Mouse (Mus musculus): ENCODE data around the gene Exo5. TPM values are rescaled to one million over a fixed set of nuclear protein-coding genes. Genes with fewer than 3 reads are reported as not detected.

The Exo5 gene
- total and polyA plus RNA-seq, 3 experiments = 18.1 to 20.6 TPM; not detected in 1

GRCm38 (mm10) chr4:120955586-120955985 lies 30.8 kb upstream of the Exo5 start:
- TF ChIP-seq GABPA (IDR thresholded peaks at IDR 0.05; ENCODE audit: low read depth, low read length) = no peak
- TF ChIP-seq TCF12 (IDR thresholded peaks at IDR 0.05; ENCODE audit: low read depth, low read length) = no peak
- TF ChIP-seq TAL1 (IDR thresholded peaks at IDR 0.05; ENCODE audit: low read length) = no peak
- no peak for TF ChIP-seq MYC (IDR thresholded peaks at IDR 0.05; ENCODE audit: low read depth, low read length)
- TF ChIP-seq USF2 (IDR thresholded peaks at IDR 0.05; ENCODE audit: borderline replicate concordance in 1 of 2, insufficient read depth in 1 of 2, low read depth in 1 of 2, low read length in 2 of 2) = no peak
- no peak for TF ChIP-seq SMC3 (IDR thresholded peaks at IDR 0.05; ENCODE audit: low read depth, low read length)
- no peaks in the 10 kb centered on the region; the same call in 1 of the 2 replicates for H3K79me2 ChIP-seq (ENCODE audit: control insufficient read depth, insufficient read depth, low read length, poor library complexity)
- no peaks in the 10 kb centered on the region for H3K9me3 ChIP-seq (replicated peaks; ENCODE audit: insufficient read depth, low read length)
- DNase-seq (ENCODE audit: low read depth, low spot score) = no peak
- peaks cover 4 to 15% of the 10 kb centered on the region in 2 experiments for H3K4me1 ChIP-seq (ENCODE audit: control insufficient read depth in 1 of 2, insufficient read depth in 2 of 2, low read length in 2 of 2)
- H3K4me3 ChIP-seq (ENCODE audit: control insufficient read depth in 1 of 2, insufficient read depth in 1 of 2, low read depth in 2 of 2, low read length in 2 of 2) = no peak overlapping the region
- H3K27me3 ChIP-seq (ENCODE audit: control insufficient read depth in 1 of 2, insufficient read depth in 2 of 2, low read length in 2 of 2) = no peaks in the 10 kb centered on the region
- H3K27ac ChIP-seq (ENCODE audit: control insufficient read depth, low read depth, low read length) = no peak overlapping the region
- no peak overlapping the region for H3K9ac ChIP-seq (ENCODE audit: control insufficient read depth, low read depth, low read length, poor library complexity, severe bottlenecking)
- H3K36me3 ChIP-seq (ENCODE audit: control insufficient read depth in 1 of 2, insufficient read depth in 2 of 2, low read length in 2 of 2) = peaks cover 0 to 7% of the 10 kb centered on the region in 2 experiments; a peak in 2 of 4 replicates

GRCm38 (mm10) chr4:120953667-120954066 lies 28.9 kb upstream of the Exo5 start:
- DNase-seq (ENCODE audit: low read depth, low spot score) = peak; percentile 32
- Histone ChIP-seq H3K27ac (ENCODE audit: control insufficient read depth, low read depth, low read length) (no peak overlapping the region), H3K36me3 (ENCODE audit: control insufficient read depth in 1 of 2, insufficient read depth in 2 of 2, low read length in 2 of 2) (peaks cover 0 to 7% of the 10 kb centered on the region in 2 experiments; a peak in 2 of 4 replicates), H3K9ac (ENCODE audit: control insufficient read depth, low read depth, low read length, poor library complexity, severe bottlenecking) (no peak overlapping the region), H3K27me3 (ENCODE audit: control insufficient read depth in 1 of 2, insufficient read depth in 2 of 2, low read length in 2 of 2) (no peaks in the 10 kb centered on the region), H3K9me3 (replicated peaks; ENCODE audit: insufficient read depth, low read length) (no peaks in the 10 kb centered on the region), H3K4me3 (ENCODE audit: control insufficient read depth in 1 of 2, insufficient read depth in 1 of 2, low read depth in 2 of 2, low read length in 2 of 2) (no peak overlapping the region), H3K79me2 (ENCODE audit: control insufficient read depth, insufficient read depth, low read length, poor library complexity) (no peaks in the 10 kb centered on the region; the same call in 1 of the 2 replicates), H3K4me1 (ENCODE audit: control insufficient read depth in 1 of 2, insufficient read depth in 2 of 2, low read length in 2 of 2) (peaks cover 4 to 15% of the 10 kb centered on the region in 2 experiments)
- TF ChIP-seq GABPA (IDR thresholded peaks at IDR 0.05; ENCODE audit: low read depth, low read length) = no peak
- TF ChIP-seq SMC3 (IDR thresholded peaks at IDR 0.05; ENCODE audit: low read depth, low read length) = no peak
- TF ChIP-seq MYB (IDR thresholded peaks at IDR 0.05; ENCODE audit: low read depth, low read length) = no peak
- 0 out of 2 replicates have a peak, but pooled peaks have one; percentile 6 for TF ChIP-seq SIN3A (IDR thresholded peaks at IDR 0.05; ENCODE audit: low read length)

- no peaks in the 10 kb centered on the region for H3K9me3 ChIP-seq (replicated peaks; ENCODE audit: insufficient read depth, low read length)
- H3K36me3 ChIP-seq (ENCODE audit: control insufficient read depth in 1 of 2, insufficient read depth in 2 of 2, low read length in 2 of 2) = peaks cover 0 to 7% of the 10 kb centered on the region in 2 experiments; a peak in 2 of 4 replicates
- DNase-seq (ENCODE audit: low read depth, low spot score) = peak; percentile 75
- H3K4me3 ChIP-seq (ENCODE audit: control insufficient read depth in 1 of 2, insufficient read depth in 1 of 2, low read depth in 2 of 2, low read length in 2 of 2) = peak overlapping the region; percentile 11 to 89; a peak in 3 of 4 replicates
- peak overlapping the region; percentile 81 for H3K9ac ChIP-seq (ENCODE audit: control insufficient read depth, low read depth, low read length, poor library complexity, severe bottlenecking)
- TF ChIP-seq ETS1 (IDR thresholded peaks at IDR 0.05; ENCODE audit: low read depth, low read length) (peak; percentile 23; the same call in 1 of the 2 replicates), MEF2A (IDR thresholded peaks at IDR 0.05; ENCODE audit: extremely low read depth, insufficient replicate concordance, low read depth, low read length, poor library complexity, severe bottlenecking) (no peak), MXI1 (IDR thresholded peaks at IDR 0.05; ENCODE audit: low read depth, low read length) (peak; percentile 53; the same call in 1 of the 2 replicates), E2F4 (IDR thresholded peaks at IDR 0.05; ENCODE audit: borderline replicate concordance, low read depth, low read length) (no peak), TCF12 (IDR thresholded peaks at IDR 0.05; ENCODE audit: low read depth, low read length) (peak; percentile 48; the same call in 1 of the 2 replicates), NELFE (IDR thresholded peaks at IDR 0.05; ENCODE audit: low read depth, low read length) (no peak), EP300 (IDR thresholded peaks at IDR 0.05; ENCODE audit: low read depth in 1 of 2, low read length in 2 of 2) (peak in 1 of 2 experiments; percentile 71; a peak in 3 of 4 replicates), ZC3H11A (IDR thresholded peaks at IDR 0.05; ENCODE audit: low read depth, low read length) (peak; percentile 8; the same call in 1 of the 2 replicates), GATA1 (IDR thresholded peaks at IDR 0.05; ENCODE audit: low read depth, low read length) (peak; percentile 39; the same call in 1 of the 2 replicates), MYB (IDR thresholded peaks at IDR 0.05; ENCODE audit: low read depth, low read length) (peak; percentile 68), TAL1 (IDR thresholded peaks at IDR 0.05; ENCODE audit: low read length) (peak; percentile 45), SIN3A (IDR thresholded peaks at IDR 0.05; ENCODE audit: low read length) (0 out of 2 replicates have a peak, but pooled peaks have one; percentile 3)
- no peaks in the 10 kb centered on the region; the same call in 1 of the 2 replicates for H3K79me2 ChIP-seq (ENCODE audit: control insufficient read depth, insufficient read depth, low read length, poor library complexity)
- peaks cover 4 to 15% of the 10 kb centered on the region in 2 experiments for H3K4me1 ChIP-seq (ENCODE audit: control insufficient read depth in 1 of 2, insufficient read depth in 2 of 2, low read length in 2 of 2)
- H3K27me3 ChIP-seq (ENCODE audit: control insufficient read depth in 1 of 2, insufficient read depth in 2 of 2, low read length in 2 of 2) = no peaks in the 10 kb centered on the region
- H3K27ac ChIP-seq (ENCODE audit: control insufficient read depth, low read depth, low read length) = peak overlapping the region; percentile 96
Observed at GRCm38 (mm10) chr4:120953038-120953437, 28.2 kb upstream of the Exo5 start.

All from MEL (cell line).